Mouse (Mus musculus) cerebellum, adult (tissue): ENCODE results near the gene Pdcd7.

ENCODE experiments used
- ATAC-seq: cut with Nextera tagmentation; 2 replicates; pipeline ENCODE4 v1.9.2; 2017; ENCODE audit warnings: mild to moderate bottlenecking, moderate library complexity, mixed read lengths; ENCODE audit not compliant: insufficient number of reproducible peaks, low FRiP score, low TSS enrichment

Gene Pdcd7

GRCm38 (mm10) chr9:65353251-65353650 is 7.3 kb downstream of the Pdcd7 start:
- ATAC-seq = no peak

- no peak for ATAC-seq
Measured at GRCm38 (mm10) chr9:65356561-65356960, 10.7 kb downstream of the Pdcd7 start.

GRCm38 (mm10) chr9:65356971-65357370 is 11.1 kb downstream of the Pdcd7 start:
- no peak for ATAC-seq

DNA sequence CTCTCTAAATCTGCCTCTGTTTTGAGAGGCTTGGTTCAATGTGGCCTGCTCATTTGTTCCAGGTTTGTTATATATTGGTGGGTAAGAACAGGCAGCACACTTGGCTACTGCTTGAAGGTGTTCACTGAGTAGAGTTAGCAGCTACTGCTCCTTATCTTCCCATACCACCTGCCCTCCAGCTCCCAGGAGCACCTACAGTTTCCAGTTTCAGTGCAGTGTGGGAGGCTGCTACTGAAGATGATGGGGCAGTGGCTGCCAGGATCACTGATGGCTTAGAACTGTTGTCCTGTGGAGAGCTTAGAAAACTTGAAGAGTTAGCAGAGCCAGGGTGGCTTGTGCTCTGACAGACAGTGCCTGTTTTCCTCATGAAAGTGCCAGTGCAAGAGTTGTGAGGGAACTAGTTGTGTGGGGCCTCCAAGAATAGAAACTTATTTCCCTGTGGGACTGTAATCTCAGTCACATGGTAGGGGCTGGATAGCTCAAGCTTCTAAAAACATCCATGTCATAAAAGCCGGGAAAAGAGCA is 13.1 kb downstream of the Pdcd7 start:
- no peak for ATAC-seq

- ATAC-seq = no peak
Measured at GRCm38 (mm10) chr9:65360641-65361448, 14.9 kb downstream of the Pdcd7 start, which contains the start of gene Ubap1l. Ubap1l (plus strand) TSS chr9:65361041.

DNA sequence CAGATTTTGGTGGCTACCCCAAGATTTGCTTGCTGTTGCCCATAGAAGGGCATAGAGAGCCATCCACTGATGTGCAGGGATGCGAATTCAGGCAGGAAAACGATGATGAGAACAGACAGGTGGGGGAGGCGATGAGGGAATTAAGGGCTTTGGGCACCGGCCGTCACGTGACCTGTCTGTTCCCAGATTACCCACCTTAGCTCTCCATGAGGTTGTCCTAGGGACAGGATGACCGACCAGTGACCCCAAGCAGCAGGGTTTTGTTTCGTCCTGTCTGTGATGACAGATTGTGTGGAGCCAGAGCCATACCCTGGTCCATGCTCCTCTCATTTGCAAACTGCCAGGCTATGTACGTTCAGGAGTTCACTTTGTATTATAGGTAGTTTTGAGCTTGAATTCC is 17.8 kb downstream of the Pdcd7 start:
- no peak for ATAC-seq

GRCm38 (mm10) chr9:65365721-65366120 is 19.8 kb downstream of the Pdcd7 start:
- no peak for ATAC-seq

DNA sequence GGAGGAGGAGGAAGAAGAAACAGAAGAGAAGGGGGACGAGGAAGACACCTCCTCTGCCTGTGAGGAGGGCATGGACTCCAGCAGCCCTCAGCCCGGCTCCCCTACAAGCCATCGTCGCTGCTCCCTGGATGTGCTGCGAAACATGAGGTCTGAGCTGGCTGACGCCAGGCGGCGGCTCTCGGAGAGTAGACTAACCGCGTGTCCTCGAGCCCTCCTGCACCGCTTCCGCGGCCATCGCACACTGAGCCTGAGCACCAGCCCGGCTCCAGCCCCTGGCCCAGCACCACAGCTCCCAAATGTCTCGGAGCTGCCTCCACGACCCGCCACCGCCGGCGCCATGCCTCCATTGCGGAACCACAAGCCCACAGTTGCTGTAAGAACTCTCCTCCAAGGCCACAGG is 25.9 kb downstream of the Pdcd7 start:
- no peak for ATAC-seq

DNA sequence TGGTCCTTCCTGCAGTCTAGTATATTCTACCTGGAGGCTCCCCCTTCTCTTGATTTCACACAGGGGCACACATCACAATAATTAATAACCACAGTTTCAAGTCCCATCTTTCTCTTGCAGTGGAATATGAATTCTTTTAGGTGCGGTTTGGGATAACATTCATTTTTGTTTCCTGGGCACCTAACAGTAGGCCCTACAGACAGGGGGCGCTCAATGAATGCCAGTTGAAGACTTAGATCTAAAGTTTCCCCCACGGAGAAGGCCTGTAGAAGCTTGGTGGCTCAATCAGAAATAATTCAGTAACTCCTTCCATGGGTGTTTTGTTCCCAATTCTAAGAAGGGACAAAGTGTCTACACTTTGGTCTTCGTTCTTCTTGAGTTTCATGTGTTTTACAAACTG is 26.5 kb downstream of the Pdcd7 start:
- ATAC-seq = no peak

DNA sequence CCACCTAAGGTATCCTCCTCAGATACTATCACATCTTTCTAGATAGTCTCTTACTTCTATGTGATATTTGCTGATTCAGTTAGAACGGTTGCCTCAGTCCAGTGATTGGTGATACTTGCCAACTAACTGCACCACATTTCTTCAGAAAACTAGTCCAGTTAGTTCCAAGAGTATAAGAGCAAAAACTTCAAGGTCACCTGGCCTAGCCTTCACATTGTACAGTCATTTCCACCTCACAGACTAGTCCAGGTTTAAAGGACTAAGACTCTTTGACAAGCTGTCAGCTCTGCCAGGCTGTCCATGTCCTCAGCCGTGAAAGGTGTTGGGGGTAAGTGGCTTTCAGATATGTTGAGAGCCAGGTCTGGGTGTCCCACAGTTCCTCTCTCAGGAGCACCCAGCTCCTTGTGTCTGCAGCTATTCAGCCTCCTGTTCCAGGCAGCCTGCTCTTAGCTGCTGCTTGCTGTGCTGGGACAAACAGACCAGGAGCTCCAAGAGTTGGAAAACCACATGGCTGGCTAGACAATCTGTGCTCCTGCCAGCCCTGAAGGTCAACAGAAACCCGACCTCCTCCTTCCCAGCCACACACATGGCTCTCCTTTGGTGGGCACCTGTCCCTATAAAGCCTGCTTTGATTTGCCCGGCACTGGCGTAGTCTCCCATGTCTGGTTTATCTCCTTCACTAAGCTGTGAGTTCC is 28.7 kb downstream of the Pdcd7 start:
- no peak for ATAC-seq

- ATAC-seq = no peak
Measured at GRCm38 (mm10) chr9:65375163-65375934, 29.4 kb downstream of the Pdcd7 start.

- ATAC-seq = no peak
Measured at GRCm38 (mm10) chr9:65381017-65381590, 35.2 kb downstream of the Pdcd7 start.

GRCm38 (mm10) chr9:65382031-65382750 is 36.3 kb downstream of the Pdcd7 start:
- ATAC-seq = no peak

GRCm38 (mm10) chr9:65382751-65383097 is 36.8 kb downstream of the Pdcd7 start:
- ATAC-seq = no peak

DNA sequence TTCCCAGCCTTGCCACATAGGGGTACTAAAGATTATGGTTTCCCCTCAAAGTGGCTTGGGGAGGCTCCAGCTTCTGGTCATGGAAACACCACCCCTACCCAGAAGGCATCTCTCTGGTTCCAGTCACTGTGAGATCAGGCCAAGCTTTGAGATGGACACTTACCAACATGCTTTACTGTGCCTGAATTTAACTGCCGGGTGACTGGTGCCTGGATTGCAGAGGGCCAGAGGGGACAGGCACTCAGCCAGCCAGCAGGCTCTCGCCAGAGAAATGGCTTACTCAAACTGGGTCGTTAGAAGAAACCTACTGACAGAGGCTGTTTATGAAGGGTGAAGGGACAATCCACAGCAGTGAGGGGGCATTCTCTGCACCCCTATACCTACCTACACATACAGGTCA is 38.4 kb downstream of the Pdcd7 start:
- no peak for ATAC-seq

DNA sequence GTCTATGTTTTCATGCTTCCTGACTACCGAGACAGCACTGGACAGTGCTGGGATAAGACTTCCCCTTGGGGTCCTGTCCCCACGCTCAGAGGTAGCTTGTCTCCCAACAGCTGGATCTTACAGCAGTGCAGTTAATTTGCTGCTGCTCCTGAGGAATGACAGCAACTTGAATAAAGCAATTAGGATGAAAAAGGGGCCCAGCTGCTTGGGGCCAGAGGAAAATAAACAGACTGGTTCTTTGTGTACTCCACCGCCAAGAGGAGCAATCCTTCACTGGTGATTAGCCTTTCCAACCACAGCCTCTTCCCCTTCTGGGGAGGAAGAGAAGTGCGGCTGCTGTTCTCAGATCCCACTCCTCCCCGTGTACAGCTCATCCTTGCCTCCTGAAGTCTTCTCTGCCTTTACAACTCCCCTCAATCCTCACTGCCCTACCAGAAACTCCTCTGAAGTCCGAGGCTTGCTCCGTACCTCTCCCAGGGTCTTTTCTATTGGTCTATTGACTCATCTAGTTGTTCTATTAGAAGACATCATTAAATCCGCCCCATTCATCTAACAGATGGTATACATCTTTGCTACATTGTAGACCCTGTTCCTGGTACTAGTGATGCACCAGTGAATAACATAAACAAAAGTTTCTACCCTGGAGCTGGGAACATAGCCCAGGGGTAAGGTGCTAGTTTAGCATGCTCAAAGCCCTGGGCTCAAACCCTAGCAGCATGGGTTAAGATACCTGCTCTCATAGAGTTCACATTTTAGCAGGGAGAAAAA is 40.7 kb downstream of the Pdcd7 start:
- no peak for ATAC-seq

DNA sequence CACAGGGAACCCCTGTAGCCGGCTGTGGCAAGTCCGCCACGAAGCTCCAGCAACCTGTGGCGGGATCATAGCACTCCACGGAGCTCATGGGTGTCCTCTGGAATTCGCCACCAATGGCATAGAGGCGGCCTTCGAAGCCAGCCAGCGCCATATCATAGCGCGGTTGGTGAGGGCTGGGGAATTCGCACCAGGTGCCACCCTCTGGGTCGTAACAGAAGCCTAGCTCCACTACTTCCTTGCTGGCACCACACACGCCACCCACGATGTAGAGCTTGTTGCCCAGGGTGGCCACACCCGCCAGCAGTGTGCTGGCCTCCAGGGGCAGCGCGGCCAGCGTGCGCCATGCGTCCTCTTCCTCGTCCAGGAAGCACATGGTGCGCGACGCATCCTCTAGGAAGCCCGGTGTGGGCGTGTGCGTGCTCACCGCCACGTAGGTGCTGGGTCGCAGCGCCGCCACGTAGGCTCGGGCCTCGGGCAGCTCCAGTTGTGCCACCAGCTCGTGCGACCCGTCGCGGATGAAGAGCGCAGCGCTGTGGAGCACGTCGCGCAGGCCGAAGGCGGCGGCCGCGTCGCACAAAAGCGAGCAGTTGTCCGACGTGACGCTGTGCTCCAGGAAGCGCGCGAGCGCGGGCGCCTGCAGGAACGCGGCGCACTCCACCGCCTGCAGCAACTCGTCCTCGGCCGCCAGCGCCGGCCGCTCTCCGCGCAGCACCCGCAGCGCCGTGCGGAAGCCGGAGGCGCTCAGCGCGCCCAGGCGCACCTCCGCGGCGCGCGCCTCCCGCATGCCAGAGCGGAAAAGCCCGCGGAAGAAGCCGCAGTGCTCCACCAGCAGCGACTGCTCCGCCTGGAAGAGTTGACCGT is 45.1 kb downstream of the Pdcd7 start:
- ATAC-seq = no peak

DNA sequence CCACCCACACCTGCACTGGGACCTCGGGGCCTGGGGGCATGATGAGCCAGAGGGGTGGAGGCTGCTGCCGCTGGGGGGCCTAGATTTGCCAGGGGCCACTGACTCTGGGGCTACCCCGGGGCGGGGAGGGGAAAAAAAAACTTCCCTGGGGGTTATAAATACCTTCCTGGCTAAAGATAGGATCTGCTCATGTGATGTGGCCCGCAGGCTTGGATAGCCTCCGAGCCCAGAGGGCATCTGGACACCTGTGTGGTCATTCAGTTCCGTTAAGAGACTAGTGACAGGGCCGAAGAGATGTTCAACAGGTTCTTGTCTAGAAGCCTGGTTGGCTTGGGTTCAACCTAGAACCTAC is 45.7 kb downstream of the Pdcd7 start, which contains the start of gene Kbtbd13:
TSS of gene Kbtbd13 (minus strand) at position 40 of the 352 bp plus-strand sequence.
- ATAC-seq = no peak
